Mouse (Mus musculus) liver, embryonic 16.5 days (tissue): ENCODE measurements around the gene Abcg1. TPM values are rescaled to one million over a fixed set of nuclear protein-coding genes. Genes with fewer than 3 reads are reported as not detected.

Source experiments
- ATAC-seq: fragments of 200-750 bp; cut with Nextera tagmentation; 2 replicates; pipeline ENCODE4 v1.8.0; 2017; ENCODE audit warnings: low read depth, mild to moderate bottlenecking, moderate number of reproducible peaks, moderate library complexity
- H3K27ac ChIP-seq: fragments of 300-500 bp; sonication (generic); 2 replicates; pipeline ENCODE4 v1.5.1; 2014; ENCODE audit warnings: mild to moderate bottlenecking, low read length
- H3K27me3 ChIP-seq: fragments of 300-500 bp; sonication (generic); 2 replicates; pipeline ENCODE4 v1.6.1; 2014; ENCODE audit warnings: low read depth, low read length, mixed read lengths; ENCODE audit not compliant: control insufficient read depth, insufficient read depth
- H3K36me3 ChIP-seq: fragments of 300-500 bp; sonication (generic); 2 replicates; pipeline ENCODE4 v1.6.1; 2014; ENCODE audit warnings: mild to moderate bottlenecking; ENCODE audit not compliant: control insufficient read depth, insufficient read depth
- H3K4me1 ChIP-seq: fragments of 300-500 bp; sonication (generic); 2 replicates; pipeline ENCODE4 v1.6.1; 2014; ENCODE audit warnings: low read depth, low read length, mixed read lengths; ENCODE audit not compliant: control insufficient read depth
- H3K4me2 ChIP-seq: fragments of 300-500 bp; sonication (generic); 2 replicates; pipeline ENCODE4 v1.6.1; 2014; ENCODE audit warnings: low read depth, low read length, mixed read lengths
- H3K4me3 ChIP-seq: fragments of 300-500 bp; sonication (generic); 2 replicates; pipeline ENCODE4 v1.5.1; 2014; ENCODE audit warnings: low read depth, mild to moderate bottlenecking, low read length
- H3K9ac ChIP-seq: fragments of 300-500 bp; sonication (generic); 2 replicates; pipeline ENCODE4 v1.6.1; 2014; ENCODE audit warnings: low read depth, low read length
- H3K9me3 ChIP-seq: fragments of 300-500 bp; sonication (generic); replicated peaks from 2 replicates; pipeline ENCODE4 v1.6.1; 2016; ENCODE audit warnings: low read length; ENCODE audit not compliant: control insufficient read depth
- WGBS: fragments of 180-500 bp; shearing (Covaris S2); extraction: QIAGEN DNeasy Blood & Tissue Kit; methylation state at CpG from one replicate; pipeline ENCODE4 v1.1.7; 2014; ENCODE audit not compliant: insufficient replicate concordance; 5-methylcytosine and 5-hydroxymethylcytosine counted together
- polyA plus RNA-seq: library from polyadenylated mRNA; unstranded; fragments of >200 nt; fragmentation: Nextera tagmentation; extraction: Ambion mirVana; gene quantifications from 2 replicates; pipeline ENCODE4 v1.2.1, GENCODE M21; 2015

Abcg1 gene
- polyA plus RNA-seq, 1 experiment from 2014 or later: 10.8 TPM

GRCm38 (mm10) chr17:31036168-31036876, 21.2 kb upstream of the Abcg1 start:
- ATAC-seq: no peak
- no peak overlapping the region for H3K4me3 ChIP-seq
- no peaks in the 10 kb centered on the region for H3K27me3 ChIP-seq
- no peak overlapping the region for H3K4me2 ChIP-seq
- no peaks in the 10 kb centered on the region for H3K9me3 ChIP-seq
- no peak overlapping the region for H3K9ac ChIP-seq
- H3K27ac ChIP-seq: no peak overlapping the region
- 84% methylated on average over 22 of the region's 22 CpGs for WGBS
- peaks cover 24% of the 10 kb centered on the region for H3K4me1 ChIP-seq
- H3K36me3 ChIP-seq: no peaks in the 10 kb centered on the region

GRCm38 (mm10) chr17:31037331-31037730, 20.1 kb upstream of the Abcg1 start:
- no peaks in the 10 kb centered on the region for H3K9me3 ChIP-seq
- H3K36me3 ChIP-seq: no peaks in the 10 kb centered on the region
- no peak for ATAC-seq
- no peak overlapping the region for H3K27ac ChIP-seq
- peaks cover 24% of the 10 kb centered on the region for H3K4me1 ChIP-seq
- no peak overlapping the region for H3K4me3 ChIP-seq
- H3K9ac ChIP-seq: no peak overlapping the region
- no peak overlapping the region for H3K4me2 ChIP-seq
- no peaks in the 10 kb centered on the region for H3K27me3 ChIP-seq
- WGBS: 55% methylated on average over 8 of the region's 8 CpGs

DNA sequence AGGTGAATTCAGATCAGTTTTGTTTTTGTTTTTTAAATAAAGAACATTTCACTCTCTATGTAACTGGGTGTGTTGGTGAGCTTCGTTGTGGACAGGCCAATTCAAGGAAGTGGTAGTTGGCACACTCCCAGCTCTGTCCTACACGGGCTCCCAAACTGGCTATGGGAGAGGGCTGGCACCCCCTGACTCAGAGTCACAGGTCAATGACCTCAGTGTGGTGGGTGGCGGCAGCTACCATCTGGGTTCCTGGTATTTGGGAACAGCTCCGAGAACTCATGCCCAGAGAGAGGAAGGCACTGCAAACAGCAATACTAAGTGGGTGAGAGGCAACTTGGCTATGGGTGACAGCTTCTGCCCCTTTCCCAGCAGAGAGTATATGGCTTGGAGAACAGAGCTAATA, 19.1 kb upstream of the Abcg1 start:
- no peak overlapping the region for H3K27ac ChIP-seq
- no peak overlapping the region for H3K4me3 ChIP-seq
- H3K9me3 ChIP-seq: no peaks in the 10 kb centered on the region
- H3K36me3 ChIP-seq: no peaks in the 10 kb centered on the region
- H3K4me1 ChIP-seq: peaks cover 21% of the 10 kb centered on the region
- H3K4me2 ChIP-seq: no peak overlapping the region
- no peaks in the 10 kb centered on the region for H3K27me3 ChIP-seq
- ATAC-seq: no peak
- 35% methylated on average over 4 of the region's 4 CpGs for WGBS
- H3K9ac ChIP-seq: no peak overlapping the region

DNA sequence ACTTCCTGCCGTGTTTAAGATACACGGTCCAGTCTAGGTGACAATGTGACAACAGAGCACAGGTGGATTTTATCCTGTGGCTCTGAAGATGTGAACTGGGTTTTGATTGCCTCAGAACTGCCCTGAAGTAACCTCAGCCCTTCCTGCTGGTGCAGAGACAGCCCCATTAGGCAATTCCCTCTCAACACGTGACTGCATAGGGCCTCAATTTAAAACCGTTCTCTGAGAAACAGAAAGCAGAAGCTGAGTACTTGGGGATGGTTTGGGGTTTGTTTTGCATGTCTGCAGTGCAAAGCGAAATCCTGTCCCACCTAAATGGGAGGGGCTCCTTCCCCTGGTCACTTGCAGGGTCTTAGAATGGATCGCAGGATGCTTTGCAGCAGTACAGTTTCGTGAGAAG, 17.8 kb upstream of the Abcg1 start:
- Histone ChIP-seq H3K27ac (no peak overlapping the region; the same call in 1 of the 2 replicates), H3K27me3 (no peaks in the 10 kb centered on the region), H3K9me3 (no peaks in the 10 kb centered on the region), H3K4me2 (no peak overlapping the region), H3K36me3 (no peaks in the 10 kb centered on the region), H3K9ac (no peak overlapping the region), H3K4me1 (peaks cover 9% of the 10 kb centered on the region), H3K4me3 (no peak overlapping the region)
- WGBS: 13% methylated on average over 7 of the region's 7 CpGs
- peak; percentile 62; the same call in 1 of the 2 replicates for ATAC-seq

- Histone ChIP-seq H3K4me2 (no peak overlapping the region), H3K27me3 (no peaks in the 10 kb centered on the region), H3K36me3 (no peaks in the 10 kb centered on the region), H3K9me3 (no peaks in the 10 kb centered on the region), H3K4me1 (peaks cover 3% of the 10 kb centered on the region; the same call in 1 of the 2 replicates), H3K27ac (peak overlapping the region; percentile 36; the same call in 1 of the 2 replicates), H3K9ac (no peak overlapping the region), H3K4me3 (no peak overlapping the region)
- ATAC-seq: no peak
- WGBS: 52% methylated on average over 7 of the region's 7 CpGs
Observed at GRCm38 (mm10) chr17:31040421-31040820, 17.1 kb upstream of the Abcg1 start.

DNA sequence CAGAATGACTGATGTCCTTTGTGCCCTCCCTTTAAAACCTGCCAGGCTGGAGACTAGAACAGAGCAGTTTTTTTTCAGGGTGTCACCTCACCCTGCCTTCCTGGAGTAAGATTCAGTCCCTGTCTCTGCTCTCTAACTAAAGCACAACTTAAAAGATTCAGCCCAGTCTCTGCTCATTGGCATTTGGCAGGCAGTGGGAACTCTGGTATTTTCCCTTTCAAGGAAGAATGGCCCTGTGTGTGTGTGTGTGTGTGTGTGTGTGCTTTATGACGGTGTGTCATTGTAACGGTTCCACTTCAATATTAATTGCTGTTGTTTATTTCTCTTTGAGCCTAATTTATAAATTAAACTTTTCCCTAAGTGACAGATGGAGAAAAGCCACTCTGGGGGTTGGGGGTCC, 14.7 kb upstream of the Abcg1 start:
- Histone ChIP-seq H3K4me2 (no peak overlapping the region), H3K4me3 (no peak overlapping the region), H3K36me3 (no peaks in the 10 kb centered on the region), H3K4me1 (no peaks in the 10 kb centered on the region; the same call in 1 of the 2 replicates), H3K27ac (no peak overlapping the region), H3K9me3 (no peaks in the 10 kb centered on the region), H3K9ac (no peak overlapping the region), H3K27me3 (no peaks in the 10 kb centered on the region)
- ATAC-seq: no peak
- WGBS: 83% methylated on average over 2 of the region's 2 CpGs

- Histone ChIP-seq H3K36me3 (no peaks in the 10 kb centered on the region), H3K27me3 (peaks cover 34% of the 10 kb centered on the region), H3K4me3 (peak overlapping the region; percentile 65), H3K4me2 (peak overlapping the region; percentile 77), H3K9me3 (no peaks in the 10 kb centered on the region), H3K4me1 (peaks cover 40% of the 10 kb centered on the region), H3K27ac (peak overlapping the region; percentile 70), H3K9ac (peak overlapping the region; percentile 59)
- peak; percentile 14; the same call in 1 of the 2 replicates for ATAC-seq
- WGBS: under 1% methylated on average over 31 of the region's 31 CpGs
Observed at GRCm38 (mm10) chr17:31057891-31058744, 643 bp downstream of the Abcg1 start.

DNA sequence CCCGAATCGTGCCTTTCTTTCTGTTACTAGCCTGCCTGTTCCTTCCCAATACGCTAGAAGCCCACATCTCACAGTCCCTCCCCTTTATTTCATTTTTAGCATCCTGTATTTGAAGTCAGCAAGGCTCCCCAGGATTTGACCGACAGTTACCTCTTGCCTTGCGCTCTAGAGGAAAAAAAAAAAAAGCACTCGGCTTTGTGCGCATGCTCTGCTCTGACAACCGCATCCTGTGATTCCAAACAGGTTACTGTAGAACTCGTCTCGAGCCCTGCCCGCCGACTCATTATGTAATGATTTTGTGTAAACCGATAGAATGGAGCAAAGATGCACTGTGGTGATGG, 1.2 kb downstream of the Abcg1 start:
- peak overlapping the region; percentile 70 for H3K27ac ChIP-seq
- H3K27me3 ChIP-seq: peaks cover 34% of the 10 kb centered on the region
- H3K4me2 ChIP-seq: peak overlapping the region; percentile 77
- ATAC-seq: no peak
- H3K4me1 ChIP-seq: peaks cover 40% of the 10 kb centered on the region
- 2% methylated on average over 13 of the region's 13 CpGs for WGBS
- H3K9me3 ChIP-seq: no peaks in the 10 kb centered on the region
- peak overlapping the region; percentile 65 for H3K4me3 ChIP-seq
- H3K9ac ChIP-seq: peak overlapping the region; percentile 59; the same call in 1 of the 2 replicates
- H3K36me3 ChIP-seq: no peaks in the 10 kb centered on the region

- H3K9me3 ChIP-seq: no peaks in the 10 kb centered on the region
- H3K4me3 ChIP-seq: no peak overlapping the region
- H3K36me3 ChIP-seq: no peaks in the 10 kb centered on the region
- peak overlapping the region; percentile 34 for H3K27ac ChIP-seq
- peak overlapping the region; percentile 77 for H3K4me2 ChIP-seq
- peaks cover 40% of the 10 kb centered on the region for H3K4me1 ChIP-seq
- H3K9ac ChIP-seq: no peak overlapping the region
- peaks cover 34% of the 10 kb centered on the region for H3K27me3 ChIP-seq
- ATAC-seq: no peak
- WGBS: 44% methylated on average over 4 of the region's 4 CpGs
Observed at GRCm38 (mm10) chr17:31060196-31060587, 2.7 kb downstream of the Abcg1 start.
